Mouse (Mus musculus) E14TG2a.4 (cell line): ENCODE measurements at regions not wholly inside any gene's neighbourhood (a gene's known extent, or its start where the extent isn't known, plus 50 kb on each side); places are given as distances from the start of the nearest gene placed in this dataset.

ENCODE experiments used
- CTCF ChIP-seq: conservative IDR thresholded peaks from 2 replicates; pipeline ENCODE4 v1.5.1; 2014; ENCODE audit warnings: low read length
- NANOG ChIP-seq: IDR thresholded peaks from 2 replicates; pipeline ENCODE4 v1.6.1; 2014; ENCODE audit warnings: borderline replicate concordance, low read length, mixed read lengths

GRCm38 (mm10) chr2:92770098-92770497 is 144.8 kb upstream of the Syt13 start:
- TF ChIP-seq CTCF (no peak), NANOG (no peak)
